Mouse (Mus musculus) E14TG2a.4 (cell line): ENCODE measurements around the gene Ccdc61.

Source experiments
- CTCF ChIP-seq: conservative IDR thresholded peaks from 2 replicates; pipeline ENCODE4 v1.5.1; 2014; ENCODE audit warnings: low read length
- NANOG ChIP-seq: IDR thresholded peaks from 2 replicates; pipeline ENCODE4 v1.6.1; 2014; ENCODE audit warnings: borderline replicate concordance, low read length, mixed read lengths
- POU5F1 ChIP-seq: IDR thresholded peaks from 2 replicates; pipeline ENCODE4 v1.6.1; 2014; ENCODE audit warnings: low read length, borderline replicate concordance

- no peak for TF ChIP-seq CTCF
- no peak for TF ChIP-seq NANOG
- TF ChIP-seq POU5F1 = no peak
These were observed 10.9 kb upstream of the Ccdc61 start for GRCm38 (mm10) chr7:18921069-18921468.
